Mouse (Mus musculus) lung, postnatal 0 days (tissue): ENCODE measurements around the gene Myo18b. TPM values are rescaled to one million over a fixed set of nuclear protein-coding genes. Genes with fewer than 3 reads are reported as not detected.
A peak's percentile ranks its signal among the peaks of the same experiment; 100 is the strongest.

Source experiments
- ATAC-seq: fragments of 200-750 bp; cut with Nextera tagmentation; 2 replicates; pipeline ENCODE4 v1.8.0; 2017; ENCODE audit warnings: moderate library complexity
- DNase-seq: peaks from one replicate; pipeline ENCODE4 v3.0.0-alpha.2; 2016; ENCODE audit warnings: low spot score
- H3K27ac ChIP-seq: fragments of 300-500 bp; sonication (generic); 2 replicates; pipeline ENCODE4 v1.5.1; 2014; ENCODE audit warnings: antibody characterized with exemption, mild to moderate bottlenecking, low read length, mixed read lengths
- H3K27me3 ChIP-seq: fragments of 300-500 bp; sonication (generic); replicated peaks from 2 replicates; pipeline ENCODE4 v1.6.1; 2014; ENCODE audit warnings: low read length, mixed read lengths; ENCODE audit not compliant: insufficient read depth
- H3K36me3 ChIP-seq: fragments of 300-500 bp; sonication (generic); 2 replicates; pipeline ENCODE4 v1.6.1; 2014; ENCODE audit warnings: low read length, mixed read lengths; ENCODE audit not compliant: insufficient read depth
- H3K4me1 ChIP-seq: fragments of 300-500 bp; sonication (generic); 2 replicates; pipeline ENCODE4 v1.6.1; 2014; ENCODE audit warnings: antibody characterized with exemption, low read depth, low read length, mixed read lengths; ENCODE audit not compliant: insufficient read depth
- H3K4me2 ChIP-seq: fragments of 300-500 bp; sonication (generic); replicated peaks from 2 replicates; pipeline ENCODE4 v1.6.1; 2014; ENCODE audit warnings: low read depth, mild to moderate bottlenecking, low read length, moderate library complexity, mixed read lengths
- H3K4me3 ChIP-seq: fragments of 300-500 bp; sonication (generic); 2 replicates; pipeline ENCODE4 v1.5.1; 2014; ENCODE audit warnings: low read depth, low read length
- H3K9ac ChIP-seq: fragments of 300-500 bp; sonication (generic); replicated peaks from 2 replicates; pipeline ENCODE4 v1.6.1; 2014; ENCODE audit warnings: low read depth, mild to moderate bottlenecking
- H3K9me3 ChIP-seq: fragments of 300-500 bp; sonication (generic); 2 replicates; pipeline ENCODE4 v1.6.1; 2016; ENCODE audit warnings: low read length, mixed read lengths
- CTCF ChIP-seq: IDR thresholded peaks from 2 replicates; pipeline ENCODE4 v1.5.1; 2016; ENCODE audit warnings: antibody characterized with exemption, mild to moderate bottlenecking
- EP300 ChIP-seq: IDR thresholded peaks from 2 replicates; pipeline ENCODE4 v1.6.1; 2016; ENCODE audit warnings: antibody characterized with exemption, mild to moderate bottlenecking, control low read depth
- WGBS: fragments of 180-500 bp; shearing (Covaris S2); extraction: QIAGEN DNeasy Blood & Tissue Kit; methylation state at CpG from one replicate; pipeline ENCODE4 v1.1.7; 2014; 5-methylcytosine and 5-hydroxymethylcytosine counted together
- polyA plus RNA-seq: library from polyadenylated mRNA; unstranded; fragments of >200 nt; fragmentation: Nextera tagmentation; extraction: Ambion mirVana; gene quantifications from 2 replicates; pipeline ENCODE4 v1.2.1, GENCODE M21; 2015

Gene Myo18b
- polyA plus RNA-seq, 1 experiment from 2014 or later = 0.13 TPM

- no peak for TF ChIP-seq CTCF
- TF ChIP-seq EP300 = no peak
- DNase-seq (no peak), ATAC-seq (no peak)
- Histone ChIP-seq H3K4me2 (no peak overlapping the region), H3K9ac (no peak overlapping the region), H3K27ac (no peak overlapping the region), H3K4me1 (no peaks in the 10 kb centered on the region), H3K27me3 (no peaks in the 10 kb centered on the region), H3K9me3 (no peaks in the 10 kb centered on the region), H3K36me3 (no peaks in the 10 kb centered on the region), H3K4me3 (no peak overlapping the region)
- WGBS = 76% methylated on average over 6 of the region's 6 CpGs
Observed at GRCm38 (mm10) chr5:112728432-112728831, 167.7 kb downstream of the Myo18b start.

GRCm38 (mm10) chr5:112718655-112719306 is 177.4 kb downstream of the Myo18b start:
- Histone ChIP-seq H3K27me3 (no peaks in the 10 kb centered on the region), H3K9me3 (no peaks in the 10 kb centered on the region), H3K4me1 (no peaks in the 10 kb centered on the region), H3K36me3 (no peaks in the 10 kb centered on the region), H3K4me3 (no peak overlapping the region), H3K27ac (no peak overlapping the region), H3K9ac (no peak overlapping the region), H3K4me2 (no peak overlapping the region)
- ATAC-seq = peak; percentile 60
- TF ChIP-seq EP300 = no peak
- peak; percentile 81 for DNase-seq
- WGBS = 42% methylated on average over 12 of the region's 12 CpGs

- Histone ChIP-seq H3K4me2 (no peak overlapping the region), H3K27me3 (no peaks in the 10 kb centered on the region), H3K9me3 (no peaks in the 10 kb centered on the region), H3K36me3 (no peaks in the 10 kb centered on the region), H3K27ac (no peak overlapping the region), H3K4me3 (no peak overlapping the region), H3K4me1 (no peaks in the 10 kb centered on the region), H3K9ac (no peak overlapping the region)
- WGBS = 34% methylated on average over 8 of the region's 8 CpGs
- TF ChIP-seq CTCF = no peak
- TF ChIP-seq EP300 = no peak
- ATAC-seq (peak; percentile 58), DNase-seq (peak; percentile 13)
Observed at GRCm38 (mm10) chr5:112714679-112715446, 181.3 kb downstream of the Myo18b start.

GRCm38 (mm10) chr5:112709831-112710230 is 186.3 kb downstream of the Myo18b start:
- ATAC-seq (no peak), DNase-seq (no peak)
- Histone ChIP-seq H3K9ac (no peak overlapping the region), H3K4me1 (no peaks in the 10 kb centered on the region), H3K9me3 (no peaks in the 10 kb centered on the region), H3K4me2 (no peak overlapping the region), H3K36me3 (no peaks in the 10 kb centered on the region), H3K27ac (no peak overlapping the region), H3K27me3 (no peaks in the 10 kb centered on the region), H3K4me3 (no peak overlapping the region)
- TF ChIP-seq EP300 = no peak
- TF ChIP-seq CTCF = no peak

- Histone ChIP-seq H3K4me2 (no peak overlapping the region), H3K9ac (no peak overlapping the region), H3K27ac (no peak overlapping the region), H3K9me3 (no peaks in the 10 kb centered on the region), H3K4me1 (no peaks in the 10 kb centered on the region), H3K4me3 (no peak overlapping the region), H3K36me3 (no peaks in the 10 kb centered on the region), H3K27me3 (no peaks in the 10 kb centered on the region)
- no peak for TF ChIP-seq CTCF
- no peak for TF ChIP-seq EP300
- peak; percentile 74 for ATAC-seq
- DNase-seq = peak; percentile 19
Observed at GRCm38 (mm10) chr5:112708441-112708840, 187.7 kb downstream of the Myo18b start.

- H3K4me2 ChIP-seq = no peak overlapping the region
- TF ChIP-seq EP300 = no peak
- TF ChIP-seq CTCF = no peak
- no peak for DNase-seq
- ATAC-seq = no peak
- no peak overlapping the region for H3K9ac ChIP-seq
- no peak overlapping the region for H3K4me3 ChIP-seq
- H3K27ac ChIP-seq = no peak overlapping the region
- H3K4me1 ChIP-seq = no peaks in the 10 kb centered on the region
- H3K36me3 ChIP-seq = no peaks in the 10 kb centered on the region
- no peaks in the 10 kb centered on the region for H3K27me3 ChIP-seq
- H3K9me3 ChIP-seq = no peaks in the 10 kb centered on the region
- 82% methylated on average over 2 of the region's 2 CpGs for WGBS
Observed at GRCm38 (mm10) chr5:112707478-112707877, 188.7 kb downstream of the Myo18b start.
